Mouse (Mus musculus): ENCODE measurements at regions not wholly inside any gene's neighbourhood (a gene's known extent, or its start where the extent isn't known, plus 50 kb on each side); places are given as distances from the start of the nearest gene placed in this dataset.

DNA sequence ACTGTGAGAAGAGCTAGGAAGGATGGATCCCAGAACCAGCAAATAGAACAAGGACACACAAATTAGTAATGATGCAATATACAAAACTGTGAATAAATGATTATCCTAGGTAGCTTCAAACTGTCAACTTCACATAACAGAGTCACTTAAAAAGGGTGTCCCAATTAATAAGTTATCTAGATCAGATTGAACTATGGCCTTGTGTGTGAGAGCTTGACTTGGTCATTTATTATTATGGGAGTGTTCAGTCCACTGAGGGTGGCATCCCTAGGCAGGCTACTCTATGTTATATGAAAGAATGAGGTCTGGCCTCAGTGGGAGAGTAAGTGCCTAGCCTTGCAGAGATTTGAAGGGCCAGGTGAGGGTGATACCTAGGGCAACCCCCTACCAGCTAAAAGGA, 104.4 kb upstream of the Chl1 start:
- DNase-seq (ENCODE audit: low spot score in 2 of 2): no peak

- no peak for DNase-seq (ENCODE audit: low spot score in 2 of 2)
Measured at GRCm38 (mm10) chr6:103414888-103415287, 95.5 kb upstream of the Chl1 start.

- no peak for DNase-seq (ENCODE audit: low spot score in 2 of 2)
Measured at GRCm38 (mm10) chr6:103421013-103421933, 89.1 kb upstream of the Chl1 start.

- DNase-seq (ENCODE audit: low spot score in 2 of 2): no peak
Measured at GRCm38 (mm10) chr6:103430933-103431594, 79.3 kb upstream of the Chl1 start.

- no peak for DNase-seq (ENCODE audit: low spot score in 2 of 2)
Measured at GRCm38 (mm10) chr6:103431595-103431957, 78.8 kb upstream of the Chl1 start.
